Mouse (Mus musculus): ENCODE data around the gene Canx. TPM values are rescaled to one million over a fixed set of nuclear protein-coding genes. Genes with fewer than 3 reads are reported as not detected.
"Not testable (repeated sequence)": the region's sequence is repeated elsewhere in the genome, so short reads cannot be mapped to it uniquely, and the experiment has no call there.

Canx gene
- total RNA-seq, 2 experiments from 2014 or later = 331 to 1,306 TPM

DNA sequence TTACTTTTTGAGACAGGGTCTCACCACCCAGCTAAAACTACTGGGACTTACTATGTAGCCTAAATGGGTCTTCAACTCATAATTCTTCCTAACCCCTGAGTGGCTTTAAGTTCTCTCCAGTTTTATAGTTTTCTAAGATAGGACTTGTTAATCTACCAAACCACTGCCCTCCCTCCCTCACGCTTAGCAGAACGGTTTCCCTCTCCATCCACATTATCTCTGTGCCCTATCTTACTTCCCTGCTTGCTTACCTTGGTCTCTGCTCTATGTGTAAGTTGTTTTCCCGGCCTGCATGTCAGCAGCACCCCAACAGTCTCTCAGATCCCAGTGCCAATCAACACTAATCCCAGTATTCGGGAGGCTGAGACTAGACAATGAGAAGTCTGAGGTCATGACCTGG, 11.4 kb upstream of the Canx start:
- ATAC-seq (replicated peaks; ENCODE audit: low FRiP score, low TSS enrichment, poor library complexity, severe bottlenecking) = no peak

DNA sequence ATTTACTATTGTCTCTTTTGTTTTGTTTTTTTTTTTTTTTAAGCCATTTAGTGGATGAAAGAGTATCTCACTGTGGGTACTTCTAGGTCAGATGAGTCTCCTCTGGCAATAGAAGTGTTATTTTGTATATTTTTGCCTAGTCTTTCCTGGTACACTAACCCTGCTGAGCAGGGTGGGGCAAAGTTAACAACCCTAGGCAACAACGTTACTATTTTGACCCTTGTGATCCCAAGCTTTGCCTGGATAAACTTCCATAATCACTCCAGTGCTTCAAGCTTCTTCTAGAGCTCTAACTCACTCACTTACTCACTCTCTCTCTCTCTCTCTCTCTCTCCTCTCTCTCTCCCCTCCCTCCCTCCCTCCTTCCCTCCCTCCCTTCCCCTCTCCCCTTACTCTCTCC, 10.7 kb upstream of the Canx start:
- no peak for ATAC-seq (replicated peaks; ENCODE audit: low FRiP score, low TSS enrichment, poor library complexity, severe bottlenecking)

DNA sequence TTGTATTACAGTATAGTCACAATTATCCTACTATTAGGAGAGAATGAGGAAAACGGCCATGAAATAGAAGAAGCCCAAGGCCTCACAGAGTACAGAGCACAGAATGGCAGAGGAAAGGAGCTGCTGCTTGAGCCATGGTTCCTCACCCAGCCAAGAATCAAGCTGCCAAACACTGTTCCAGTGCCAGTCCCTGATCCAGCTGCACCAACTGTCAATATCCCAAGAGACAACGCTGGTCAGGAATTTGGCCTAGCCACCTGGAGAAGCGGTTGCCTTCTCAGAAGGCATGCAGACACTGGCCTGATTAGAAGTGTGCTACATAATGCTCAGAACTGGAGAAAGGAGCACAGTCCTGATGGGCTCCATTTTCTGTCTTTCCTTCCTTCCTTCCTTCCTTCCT, 7.7 kb upstream of the Canx start:
- no peak for ATAC-seq (replicated peaks; ENCODE audit: low FRiP score, low TSS enrichment, poor library complexity, severe bottlenecking)

DNA sequence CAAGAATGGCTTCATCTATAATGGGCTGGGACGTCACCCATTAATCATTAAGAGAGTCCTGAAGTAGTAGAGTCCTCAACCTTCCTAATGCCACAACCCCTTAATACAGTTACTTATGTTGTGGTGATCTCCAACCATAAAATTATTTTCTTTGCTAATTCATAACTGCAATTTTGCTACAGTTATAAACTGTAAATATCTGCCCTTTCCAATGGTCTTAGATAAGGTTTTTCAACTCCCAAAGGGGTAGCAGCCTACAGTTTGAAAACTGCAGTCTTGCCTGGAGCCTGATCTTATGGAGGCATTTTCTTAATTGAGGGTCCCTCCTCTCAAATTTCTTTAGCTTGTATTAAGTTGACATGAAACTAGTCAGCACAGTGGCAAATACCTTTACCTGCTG, 3.9 kb upstream of the Canx start:
- ATAC-seq (replicated peaks; ENCODE audit: low FRiP score, low TSS enrichment, poor library complexity, severe bottlenecking) = no peak

DNA sequence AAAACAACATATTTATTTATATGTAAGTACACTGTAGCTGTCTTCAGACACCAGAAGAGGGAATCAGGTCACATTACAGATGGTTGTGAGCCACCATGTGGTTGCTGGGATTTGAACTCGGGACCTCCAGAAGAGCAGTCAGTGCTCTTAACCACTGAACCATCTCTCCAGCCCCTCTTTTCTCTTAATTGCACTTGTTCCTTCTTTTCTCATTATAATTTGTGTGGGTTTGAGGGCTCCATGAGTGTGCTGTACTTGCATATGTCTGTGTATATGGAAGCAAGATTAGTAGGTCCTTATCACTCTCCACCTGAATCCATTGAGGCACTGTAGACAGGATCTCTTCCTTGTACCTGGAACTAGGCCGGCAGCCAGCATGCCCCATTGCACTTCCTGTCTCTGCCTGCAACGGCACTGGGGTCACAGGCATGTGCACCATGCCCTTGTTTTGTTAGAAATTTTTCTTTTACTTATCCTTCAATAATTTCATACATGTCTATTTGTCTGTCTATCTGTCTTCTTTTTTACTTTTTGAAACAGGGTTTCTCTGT, 2.7 kb upstream of the Canx start:
- no peak for ATAC-seq (replicated peaks; ENCODE audit: low FRiP score, low TSS enrichment, poor library complexity, severe bottlenecking)

DNA sequence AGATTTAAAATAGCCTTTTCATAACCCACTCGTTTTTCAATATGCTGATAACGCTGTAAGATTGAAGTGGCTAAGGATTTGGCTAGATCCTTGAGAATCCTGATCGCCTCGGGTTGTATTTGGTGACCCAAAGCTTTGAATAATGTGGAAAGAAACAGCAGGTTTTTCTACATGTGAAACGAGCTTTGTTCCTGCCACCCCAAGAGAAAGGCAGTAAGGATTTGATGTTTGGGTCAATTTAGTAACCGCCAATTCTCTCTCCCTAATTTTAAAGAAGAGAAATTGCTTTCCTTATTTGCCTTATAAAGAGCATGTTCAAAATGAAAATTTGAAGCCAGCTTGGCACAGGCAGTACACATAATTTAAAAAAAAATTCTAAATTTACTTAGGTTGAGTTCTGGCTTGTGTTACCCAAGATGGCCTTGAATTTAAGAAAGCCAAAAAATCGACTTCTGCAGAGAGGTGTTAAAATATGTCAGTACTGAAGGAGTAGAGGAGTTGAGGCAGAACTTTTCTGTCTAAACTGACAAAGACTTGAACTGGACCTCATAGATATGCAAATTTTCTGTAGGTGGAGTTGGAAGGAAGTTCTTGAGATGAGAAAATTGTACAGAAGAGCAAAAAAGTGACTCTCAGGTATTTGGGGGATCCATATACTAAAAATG, 961 bp upstream of the Canx start:
- no peak for ATAC-seq (replicated peaks; ENCODE audit: low FRiP score, low TSS enrichment, poor library complexity, severe bottlenecking)

DNA sequence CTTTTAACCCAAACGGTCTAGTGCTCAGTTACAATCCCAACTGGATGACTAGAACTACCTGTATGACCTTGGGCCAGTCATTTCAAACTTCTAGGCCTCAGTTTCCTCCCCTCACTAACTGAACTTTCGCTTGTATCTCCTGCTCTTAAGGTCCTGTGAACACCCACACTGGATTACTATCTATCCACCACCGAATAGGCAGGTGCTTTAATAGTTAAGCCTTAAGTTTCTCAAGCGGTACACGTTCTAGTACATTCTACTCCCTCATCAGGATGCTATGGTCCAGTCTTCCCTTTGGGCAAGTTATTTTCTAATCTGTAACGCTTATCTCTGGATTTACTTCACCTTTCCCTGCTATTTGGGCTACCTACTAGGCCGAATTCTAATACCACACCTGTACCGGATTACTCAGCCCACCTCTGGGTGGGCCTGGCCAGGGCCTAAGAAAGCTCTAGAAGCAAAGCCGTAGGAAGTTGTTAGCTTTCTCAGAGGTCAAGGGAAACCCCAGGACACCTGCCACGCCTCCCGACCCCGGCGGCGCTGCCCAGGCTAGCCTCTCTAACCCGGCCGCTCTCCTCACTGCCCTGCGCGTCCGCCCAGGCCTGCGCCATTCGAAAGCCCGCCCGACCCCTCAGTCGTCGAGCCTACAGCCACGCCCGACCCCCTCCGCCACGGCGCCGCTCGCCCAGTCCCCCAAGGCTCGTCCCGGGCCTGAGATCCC, 562 bp downstream of the Canx start:
- no peak for ATAC-seq (replicated peaks; ENCODE audit: low FRiP score, low TSS enrichment, poor library complexity, severe bottlenecking)

DNA sequence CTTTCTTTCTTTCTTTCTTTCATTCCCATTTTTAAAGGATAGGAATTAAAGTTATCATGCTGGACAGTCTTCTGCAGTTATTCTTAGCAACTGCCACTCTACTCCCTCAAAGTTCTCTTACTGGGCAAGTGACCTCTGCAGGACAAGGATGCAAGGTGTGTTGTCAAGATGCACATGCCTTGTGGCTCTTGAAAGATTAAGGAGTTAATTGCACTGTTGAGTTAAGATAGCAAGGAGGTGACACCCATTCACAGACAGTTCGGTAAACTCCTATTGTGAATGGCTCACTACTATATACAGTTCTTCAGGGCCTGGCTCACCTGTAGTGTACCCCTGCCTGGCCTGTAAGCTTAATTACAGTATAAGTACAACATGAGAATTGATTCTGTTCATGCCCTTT, 1.6 kb downstream of the Canx start:
- ATAC-seq (replicated peaks; ENCODE audit: low FRiP score, low TSS enrichment, poor library complexity, severe bottlenecking) = peak; percentile 60

DNA sequence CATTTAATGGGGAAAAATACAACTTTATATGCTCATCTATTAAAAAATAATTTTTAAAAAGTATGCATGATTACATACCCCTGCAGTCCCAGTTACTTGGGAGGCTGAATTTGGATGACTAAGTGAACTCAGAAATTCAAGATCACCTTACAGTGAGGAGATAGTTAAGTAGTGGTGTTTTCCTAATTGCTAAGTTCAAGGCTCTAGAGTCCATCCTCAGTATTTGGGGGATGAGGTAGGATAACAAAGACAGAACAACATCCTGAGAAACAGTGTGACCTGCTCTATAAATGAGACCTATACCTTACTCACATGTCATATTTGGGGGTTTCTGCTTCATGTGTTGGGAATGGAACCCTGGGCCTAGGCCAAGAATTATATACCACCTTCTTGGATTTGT, 3.1 kb downstream of the Canx start:
- ATAC-seq (replicated peaks; ENCODE audit: low FRiP score, low TSS enrichment, poor library complexity, severe bottlenecking) = no peak

DNA sequence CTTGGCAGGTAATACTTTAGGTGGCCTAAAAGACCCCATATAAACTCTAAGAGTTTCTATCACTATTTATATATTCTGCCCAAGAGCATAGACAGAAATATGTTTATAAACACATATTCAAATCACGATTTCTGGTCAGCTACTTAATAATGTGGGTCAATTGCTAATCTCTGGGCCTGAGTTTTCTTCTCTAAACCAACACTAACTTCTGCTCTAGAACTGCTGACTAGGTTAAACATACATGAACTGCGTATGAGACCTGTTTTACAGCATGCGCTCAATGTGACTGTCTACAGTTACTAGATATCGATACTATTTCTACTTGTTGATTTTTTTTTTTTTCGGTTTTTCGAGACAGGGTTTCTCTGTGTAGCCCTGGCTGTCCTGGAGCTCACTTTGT, 4.2 kb downstream of the Canx start:
- ATAC-seq (replicated peaks; ENCODE audit: low FRiP score, low TSS enrichment, poor library complexity, severe bottlenecking) = no peak

DNA sequence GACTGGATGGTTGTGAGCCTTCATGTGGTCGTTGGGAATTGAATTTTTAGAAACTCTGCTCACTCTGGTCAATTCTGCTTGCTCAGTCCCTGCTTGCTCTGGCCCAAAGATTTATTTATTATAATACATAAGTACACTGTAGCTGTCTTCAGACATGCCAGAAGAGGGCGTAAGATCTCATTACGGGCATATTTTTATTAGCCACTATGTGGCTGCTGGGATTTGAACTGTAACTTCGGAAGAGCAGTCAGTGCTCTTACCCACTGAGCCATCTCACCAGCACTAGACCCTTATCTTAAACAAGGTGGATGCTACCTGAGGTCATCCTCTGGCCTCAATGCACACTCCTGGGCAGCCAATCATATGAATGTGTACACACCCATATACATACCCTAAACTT, 6.1 kb downstream of the Canx start:
- ATAC-seq (replicated peaks; ENCODE audit: low FRiP score, low TSS enrichment, poor library complexity, severe bottlenecking) = not testable (repeated sequence)

DNA sequence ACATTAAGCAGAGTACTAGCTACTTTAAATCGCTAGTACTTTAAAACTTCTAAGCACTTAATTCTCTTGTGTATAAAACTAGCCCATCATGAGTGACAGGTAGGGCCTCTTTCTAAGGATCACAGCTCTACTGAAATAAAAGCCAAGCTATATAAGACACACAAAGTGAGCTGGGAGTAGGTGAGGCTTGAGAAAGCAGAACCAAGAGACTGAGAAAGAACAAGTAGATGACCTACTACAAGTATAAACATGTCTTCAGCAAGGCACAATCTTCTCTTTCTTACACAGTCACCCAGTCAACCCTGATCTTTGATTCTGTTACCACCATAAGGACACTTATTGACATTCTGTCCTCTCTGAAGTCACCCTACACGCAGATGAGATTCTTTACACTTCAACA, 12.7 kb downstream of the Canx start:
- ATAC-seq (replicated peaks; ENCODE audit: low FRiP score, low TSS enrichment, poor library complexity, severe bottlenecking) = no peak

DNA sequence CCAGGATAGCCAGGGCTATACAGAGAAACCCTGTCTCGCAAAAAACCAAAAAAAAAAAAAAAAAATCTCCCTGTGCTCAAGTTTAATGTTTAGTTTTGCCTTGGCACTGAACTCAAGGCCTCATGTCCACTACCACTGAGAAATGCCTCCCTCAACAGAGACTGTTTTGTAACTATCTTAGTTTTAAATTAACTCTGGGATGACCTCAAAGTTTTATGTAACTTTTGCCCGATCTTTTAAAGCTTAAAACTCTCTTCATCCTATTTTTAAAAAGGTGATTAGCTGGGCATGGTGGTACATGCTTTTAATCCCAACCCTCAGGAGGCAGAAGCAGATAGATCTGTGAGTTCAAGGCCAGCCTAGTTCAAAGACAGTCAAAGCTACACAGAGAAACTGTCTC, 22.1 kb downstream of the Canx start:
- ATAC-seq (replicated peaks; ENCODE audit: low FRiP score, low TSS enrichment, poor library complexity, severe bottlenecking) = no peak

DNA sequence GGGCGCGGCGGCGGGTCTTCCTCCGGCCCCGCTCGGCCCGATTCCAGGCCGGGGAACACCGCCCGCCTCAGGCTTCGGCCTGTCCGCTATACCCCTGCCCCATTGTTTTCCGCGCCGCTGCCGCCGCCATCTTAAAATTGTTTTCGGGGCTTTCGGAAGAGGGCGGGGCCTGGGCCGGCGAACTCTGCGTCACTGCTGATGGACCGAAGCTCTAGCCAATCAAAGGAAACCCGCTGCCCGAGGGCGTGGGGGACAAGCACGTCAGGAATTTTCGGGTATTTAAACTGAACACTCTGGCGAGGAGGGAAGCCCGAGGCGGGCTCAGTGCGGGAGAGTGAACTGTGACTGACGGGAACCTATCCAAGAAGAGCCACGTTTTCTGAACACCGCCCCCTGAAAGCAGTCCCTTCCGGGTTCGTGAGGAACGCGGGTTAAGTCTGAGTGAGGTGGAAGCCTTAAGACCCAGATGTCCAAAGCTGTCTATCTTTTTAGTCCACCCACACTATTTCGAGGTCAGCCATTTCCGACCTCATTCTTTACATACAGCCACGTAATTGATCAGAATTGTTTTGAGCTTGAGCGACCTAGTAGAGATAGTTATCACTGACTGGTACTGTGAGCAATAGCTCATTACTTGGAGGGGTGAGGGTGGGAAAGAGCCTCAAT, 33.1 kb downstream of the Canx start, which contains the start of gene Maml1:
Gene Maml1, minus strand, starts transcription at position 122 of the 666 bp plus-strand sequence.
- ATAC-seq (replicated peaks; ENCODE audit: low FRiP score, low TSS enrichment, poor library complexity, severe bottlenecking) = peak; percentile 96

DNA sequence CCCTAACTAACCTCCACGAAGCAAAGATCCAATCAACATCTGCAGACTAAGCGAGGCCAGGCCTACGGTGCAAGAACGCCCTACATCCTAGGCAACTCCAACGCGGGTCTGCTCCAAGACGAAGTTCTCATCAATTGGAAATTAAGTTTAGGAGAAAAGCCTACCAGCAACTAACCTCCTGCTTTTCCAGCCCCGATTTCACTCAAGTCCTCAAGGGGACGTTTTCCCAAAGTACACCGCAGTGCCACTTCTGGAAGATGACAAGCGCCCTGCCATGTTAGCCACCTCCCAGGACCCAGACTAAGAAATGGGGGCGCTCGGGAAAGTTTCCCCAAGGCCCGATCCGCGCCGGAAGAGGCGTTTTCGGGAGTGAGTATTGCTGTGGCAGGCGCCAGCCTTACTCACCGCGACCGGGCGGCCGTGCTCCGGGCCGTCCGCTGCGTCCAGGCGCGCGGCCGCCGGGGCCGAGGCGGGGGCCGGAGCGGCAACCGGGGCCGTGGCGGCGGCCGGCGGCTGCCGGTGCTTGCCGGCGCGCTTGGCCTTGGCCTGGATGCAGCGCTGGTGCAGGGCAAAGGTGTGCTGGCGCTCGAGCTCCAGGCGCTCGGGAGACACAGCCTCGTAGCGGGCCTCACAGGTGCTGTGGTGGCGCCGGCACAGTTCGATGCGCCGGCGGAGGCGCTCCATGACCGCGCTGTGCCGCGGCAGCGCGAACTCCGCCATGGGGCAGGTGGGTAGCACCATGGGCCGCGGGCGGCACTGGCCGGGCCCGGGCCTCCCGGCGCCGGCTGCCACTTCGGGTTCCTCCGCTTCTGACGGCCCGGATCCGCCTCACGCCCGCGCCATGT, 33.9 kb downstream of the Canx start:
- peak; percentile 9; the same call in 1 of the 2 replicates for ATAC-seq (replicated peaks; ENCODE audit: low FRiP score, low TSS enrichment, poor library complexity, severe bottlenecking)

DNA sequence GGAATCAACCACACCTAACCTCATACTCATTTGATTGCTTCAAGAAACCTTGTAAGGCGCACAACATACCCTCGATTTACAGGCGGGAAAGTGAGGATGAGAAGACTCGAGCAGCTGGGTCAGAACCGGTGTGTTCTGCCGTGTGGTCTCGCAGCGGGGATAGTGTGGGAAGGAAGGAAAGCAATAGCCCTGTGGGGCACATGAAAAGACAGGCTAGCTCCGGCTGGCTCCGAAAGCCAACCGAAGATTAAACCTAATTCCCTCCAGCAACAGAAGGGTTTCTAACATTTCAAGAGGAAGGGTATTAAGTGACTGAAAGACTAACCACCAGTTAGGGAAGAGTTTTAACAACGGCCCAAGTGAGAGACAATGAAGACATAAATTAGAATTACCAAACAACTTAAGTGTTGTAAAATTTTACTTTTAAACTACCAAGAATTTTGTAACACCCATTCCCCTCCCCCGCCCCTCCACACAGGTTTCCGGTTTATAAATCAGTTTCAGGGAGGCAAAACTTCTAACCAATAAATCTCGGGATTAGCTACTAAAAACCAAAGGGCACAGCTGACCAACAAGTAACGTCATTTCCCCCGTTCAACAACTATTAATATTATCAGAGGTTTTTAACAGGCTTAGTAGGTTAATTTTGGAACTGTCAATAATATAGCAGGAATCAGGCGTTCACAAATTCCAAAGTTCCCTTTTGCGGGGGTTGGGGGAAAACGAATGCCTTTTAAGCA, 34.8 kb downstream of the Canx start:
- no peak for ATAC-seq (replicated peaks; ENCODE audit: low FRiP score, low TSS enrichment, poor library complexity, severe bottlenecking)

DNA sequence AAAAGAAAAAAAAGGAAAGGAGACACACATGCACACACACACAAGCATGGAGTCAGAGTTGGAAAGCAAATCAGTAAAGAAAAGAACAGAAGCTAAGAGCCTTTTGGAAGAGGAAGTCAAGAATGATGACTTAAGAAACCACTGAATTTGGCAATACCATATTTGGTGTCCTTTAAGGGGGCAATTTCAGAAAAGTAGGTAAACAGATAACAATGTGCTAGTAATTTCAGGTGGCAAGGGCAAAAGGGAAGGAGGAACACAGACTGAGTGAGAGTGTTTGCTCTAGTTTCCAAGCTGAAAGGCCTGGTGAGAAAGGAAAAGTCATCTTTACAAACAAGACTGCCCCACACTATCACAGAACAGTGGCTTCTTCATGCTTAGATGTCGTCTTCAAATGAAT, 39.0 kb downstream of the Canx start:
- no peak for ATAC-seq (replicated peaks; ENCODE audit: low FRiP score, low TSS enrichment, poor library complexity, severe bottlenecking)

DNA sequence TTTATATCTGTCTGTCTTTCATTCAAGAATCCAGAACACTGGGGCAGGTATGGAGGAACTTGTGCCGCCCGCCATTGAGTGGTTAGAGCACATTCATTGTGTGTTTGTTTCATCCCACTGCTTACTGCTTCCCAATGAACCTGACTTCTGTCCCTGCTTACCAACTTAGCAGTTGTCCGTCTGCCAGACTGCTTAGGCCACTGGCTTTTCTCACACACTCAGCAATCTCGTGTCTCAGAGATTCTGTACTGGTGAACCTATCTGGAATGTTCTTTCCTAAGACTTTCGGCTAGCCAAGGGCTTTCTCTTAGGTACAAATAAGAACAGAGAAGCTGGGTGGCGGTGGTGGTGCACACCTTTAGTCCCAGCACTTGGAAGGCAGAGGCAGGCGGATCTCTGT, 39.8 kb downstream of the Canx start:
- ATAC-seq (replicated peaks; ENCODE audit: low FRiP score, low TSS enrichment, poor library complexity, severe bottlenecking) = no peak

DNA sequence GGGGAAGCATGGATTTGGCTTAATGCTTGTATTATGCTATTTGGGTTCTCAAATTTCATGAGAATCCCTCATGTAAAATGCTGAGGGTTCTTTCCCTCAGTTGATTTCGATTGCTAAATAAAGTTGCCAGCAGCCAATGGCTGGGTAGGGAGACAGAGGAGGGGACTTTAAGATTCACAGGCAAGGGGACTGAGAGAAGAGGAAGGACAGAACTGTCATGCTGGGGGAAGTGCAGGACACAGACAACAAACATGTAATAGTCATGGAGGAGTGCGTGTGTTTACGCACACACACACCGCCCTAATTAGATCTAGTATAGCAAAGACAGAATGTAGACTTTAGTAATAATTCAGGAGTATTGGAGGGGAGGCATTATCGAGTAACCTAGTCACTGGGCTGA, 40.2 kb downstream of the Canx start:
- no peak for ATAC-seq (replicated peaks; ENCODE audit: low FRiP score, low TSS enrichment, poor library complexity, severe bottlenecking)
